Mouse (Mus musculus): ENCODE results near the gene Ikzf4. TPM values are rescaled to one million over a fixed set of nuclear protein-coding genes. Genes with fewer than 3 reads are reported as not detected.

Ikzf4 gene
- polyA plus RNA-seq, 1 experiment from 2014 or later, result 18.1 TPM

GRCm38 (mm10) chr10:128664808-128665207 is 19.0 kb upstream of the Ikzf4 start:
- no peaks in the 10 kb centered on the region for H3K9me3 ChIP-seq (ENCODE audit: control insufficient read depth, low read length)
- ATAC-seq (ENCODE audit: low FRiP score) (no peak), DNase-seq (ENCODE audit: low spot score) (no peak)
- H3K27ac ChIP-seq, result no peak overlapping the region
- no peak overlapping the region for H3K9ac ChIP-seq
- no peak overlapping the region for H3K4me2 ChIP-seq (replicated peaks)
- H3K4me1 ChIP-seq (replicated peaks; ENCODE audit: control insufficient read depth, insufficient read depth, low read length), result peaks cover 12% of the 10 kb centered on the region
- no peaks in the 10 kb centered on the region for H3K27me3 ChIP-seq (ENCODE audit: control insufficient read depth, insufficient read depth, low read length)
- H3K36me3 ChIP-seq (replicated peaks; ENCODE audit: control insufficient read depth, insufficient read depth), result no peaks in the 10 kb centered on the region
- 77% methylated on average over 3 of the region's 3 CpGs for WGBS
- no peak overlapping the region for H3K4me3 ChIP-seq (replicated peaks; ENCODE audit: low read length)

- H3K4me1 ChIP-seq (replicated peaks; ENCODE audit: control insufficient read depth, insufficient read depth, low read length), result peaks cover 11% of the 10 kb centered on the region
- H3K4me3 ChIP-seq (replicated peaks; ENCODE audit: low read length), result no peak overlapping the region
- H3K4me2 ChIP-seq (replicated peaks), result no peak overlapping the region
- no peaks in the 10 kb centered on the region for H3K9me3 ChIP-seq (ENCODE audit: control insufficient read depth, low read length)
- ATAC-seq (ENCODE audit: low FRiP score) (no peak), DNase-seq (ENCODE audit: low spot score) (no peak)
- no peaks in the 10 kb centered on the region for H3K36me3 ChIP-seq (replicated peaks; ENCODE audit: control insufficient read depth, insufficient read depth)
- no peak overlapping the region for H3K27ac ChIP-seq
- H3K9ac ChIP-seq, result no peak overlapping the region
- WGBS, result 75% methylated on average over 5 of the region's 5 CpGs
- no peaks in the 10 kb centered on the region for H3K27me3 ChIP-seq (ENCODE audit: control insufficient read depth, insufficient read depth, low read length)
Observed at GRCm38 (mm10) chr10:128663441-128664220, 17.8 kb upstream of the Ikzf4 start.

GRCm38 (mm10) chr10:128662465-128662864 is 16.7 kb upstream of the Ikzf4 start:
- Histone ChIP-seq H3K9me3 (ENCODE audit: control insufficient read depth, low read length) (no peaks in the 10 kb centered on the region), H3K27me3 (ENCODE audit: control insufficient read depth, insufficient read depth, low read length) (no peaks in the 10 kb centered on the region), H3K9ac (no peak overlapping the region), H3K36me3 (replicated peaks; ENCODE audit: control insufficient read depth, insufficient read depth) (no peaks in the 10 kb centered on the region), H3K4me1 (replicated peaks; ENCODE audit: control insufficient read depth, insufficient read depth, low read length) (no peaks in the 10 kb centered on the region), H3K4me3 (replicated peaks; ENCODE audit: low read length) (no peak overlapping the region), H3K27ac (no peak overlapping the region), H3K4me2 (replicated peaks) (no peak overlapping the region)
- ATAC-seq (ENCODE audit: low FRiP score) (no peak), DNase-seq (ENCODE audit: low spot score) (no peak)

GRCm38 (mm10) chr10:128659490-128659889 is 13.7 kb upstream of the Ikzf4 start:
- H3K4me3 ChIP-seq (replicated peaks; ENCODE audit: low read length), result no peak overlapping the region
- WGBS, result 37% methylated on average over 9 of the region's 9 CpGs
- no peaks in the 10 kb centered on the region for H3K9me3 ChIP-seq (ENCODE audit: control insufficient read depth, low read length)
- no peak overlapping the region for H3K27ac ChIP-seq
- H3K27me3 ChIP-seq (ENCODE audit: control insufficient read depth, insufficient read depth, low read length), result no peaks in the 10 kb centered on the region
- DNase-seq (ENCODE audit: low spot score), result no peak
- no peak for ATAC-seq (ENCODE audit: low FRiP score)
- H3K4me2 ChIP-seq (replicated peaks), result no peak overlapping the region
- no peak overlapping the region for H3K9ac ChIP-seq
- no peaks in the 10 kb centered on the region for H3K36me3 ChIP-seq (replicated peaks; ENCODE audit: control insufficient read depth, insufficient read depth)
- H3K4me1 ChIP-seq (replicated peaks; ENCODE audit: control insufficient read depth, insufficient read depth, low read length), result no peaks in the 10 kb centered on the region

GRCm38 (mm10) chr10:128657844-128658243 is 12.1 kb upstream of the Ikzf4 start:
- WGBS, result 61% methylated on average over 9 of the region's 9 CpGs
- H3K9ac ChIP-seq, result no peak overlapping the region
- no peaks in the 10 kb centered on the region for H3K27me3 ChIP-seq (ENCODE audit: control insufficient read depth, insufficient read depth, low read length)
- H3K4me1 ChIP-seq (replicated peaks; ENCODE audit: control insufficient read depth, insufficient read depth, low read length), result no peaks in the 10 kb centered on the region
- no peaks in the 10 kb centered on the region for H3K9me3 ChIP-seq (ENCODE audit: control insufficient read depth, low read length)
- no peak overlapping the region for H3K4me3 ChIP-seq (replicated peaks; ENCODE audit: low read length)
- H3K27ac ChIP-seq, result no peak overlapping the region
- no peak overlapping the region for H3K4me2 ChIP-seq (replicated peaks)
- ATAC-seq (ENCODE audit: low FRiP score), result no peak
- H3K36me3 ChIP-seq (replicated peaks; ENCODE audit: control insufficient read depth, insufficient read depth), result no peaks in the 10 kb centered on the region
- no peak for DNase-seq (ENCODE audit: low spot score)

- no peaks in the 10 kb centered on the region for H3K27me3 ChIP-seq (ENCODE audit: control insufficient read depth, insufficient read depth, low read length)
- no peak overlapping the region for H3K9ac ChIP-seq
- 92% methylated on average over 1 of the region's 1 CpGs for WGBS
- DNase-seq (ENCODE audit: low spot score) (no peak), ATAC-seq (ENCODE audit: low FRiP score) (no peak)
- H3K36me3 ChIP-seq (replicated peaks; ENCODE audit: control insufficient read depth, insufficient read depth), result no peaks in the 10 kb centered on the region
- H3K4me1 ChIP-seq (replicated peaks; ENCODE audit: control insufficient read depth, insufficient read depth, low read length), result no peaks in the 10 kb centered on the region
- H3K27ac ChIP-seq, result no peak overlapping the region
- no peaks in the 10 kb centered on the region for H3K9me3 ChIP-seq (ENCODE audit: control insufficient read depth, low read length)
- H3K4me2 ChIP-seq (replicated peaks), result no peak overlapping the region
- H3K4me3 ChIP-seq (replicated peaks; ENCODE audit: low read length), result no peak overlapping the region
Observed at GRCm38 (mm10) chr10:128656731-128657130, 10.9 kb upstream of the Ikzf4 start.

GRCm38 (mm10) chr10:128655254-128655653 is 9.5 kb upstream of the Ikzf4 start:
- Histone ChIP-seq H3K4me1 (replicated peaks; ENCODE audit: control insufficient read depth, insufficient read depth, low read length) (no peaks in the 10 kb centered on the region), H3K27ac (no peak overlapping the region), H3K4me3 (replicated peaks; ENCODE audit: low read length) (no peak overlapping the region), H3K9ac (no peak overlapping the region), H3K27me3 (ENCODE audit: control insufficient read depth, insufficient read depth, low read length) (no peaks in the 10 kb centered on the region), H3K36me3 (replicated peaks; ENCODE audit: control insufficient read depth, insufficient read depth) (no peaks in the 10 kb centered on the region), H3K4me2 (replicated peaks) (no peak overlapping the region), H3K9me3 (ENCODE audit: control insufficient read depth, low read length) (no peaks in the 10 kb centered on the region)
- no peak for DNase-seq (ENCODE audit: low spot score)
- WGBS, result 90% methylated on average over 3 of the region's 3 CpGs
- ATAC-seq (ENCODE audit: low FRiP score), result no peak

GRCm38 (mm10) chr10:128653866-128654265 is 8.1 kb upstream of the Ikzf4 start:
- H3K27me3 ChIP-seq (ENCODE audit: control insufficient read depth, insufficient read depth, low read length), result no peaks in the 10 kb centered on the region
- no peak overlapping the region for H3K4me3 ChIP-seq (replicated peaks; ENCODE audit: low read length)
- whole genome bisulfite sequencing, result 74% methylated on average over 4 of the region's 4 CpGs
- H3K27ac ChIP-seq, result no peak overlapping the region
- DNase-seq (ENCODE audit: low spot score) (no peak), ATAC-seq (ENCODE audit: low FRiP score) (no peak)
- no peak overlapping the region for H3K4me2 ChIP-seq (replicated peaks)
- H3K9ac ChIP-seq, result no peak overlapping the region
- no peaks in the 10 kb centered on the region for H3K4me1 ChIP-seq (replicated peaks; ENCODE audit: control insufficient read depth, insufficient read depth, low read length)
- H3K9me3 ChIP-seq (ENCODE audit: control insufficient read depth, low read length), result no peaks in the 10 kb centered on the region
- no peaks in the 10 kb centered on the region for H3K36me3 ChIP-seq (replicated peaks; ENCODE audit: control insufficient read depth, insufficient read depth)

- peak overlapping the region; percentile 94 for H3K27ac ChIP-seq
- H3K4me2 ChIP-seq (replicated peaks), result peak overlapping the region; percentile 67
- H3K4me1 ChIP-seq (replicated peaks; ENCODE audit: control insufficient read depth, insufficient read depth, low read length), result peaks cover 28% of the 10 kb centered on the region
- 4% methylated on average over 10 of the region's 13 CpGs for WGBS
- ATAC-seq (ENCODE audit: low FRiP score), result peak; percentile 84
- H3K4me3 ChIP-seq (replicated peaks; ENCODE audit: low read length), result peak overlapping the region; percentile 50
- peaks cover 16% of the 10 kb centered on the region; the same call in 1 of the 2 replicates for H3K36me3 ChIP-seq (replicated peaks; ENCODE audit: control insufficient read depth, insufficient read depth)
- peak overlapping the region; percentile 68 for H3K9ac ChIP-seq
- H3K9me3 ChIP-seq (ENCODE audit: control insufficient read depth, low read length), result no peaks in the 10 kb centered on the region
- peak; percentile 75 for DNase-seq (ENCODE audit: low spot score)
- no peaks in the 10 kb centered on the region for H3K27me3 ChIP-seq (ENCODE audit: control insufficient read depth, insufficient read depth, low read length)
Observed at GRCm38 (mm10) chr10:128646139-128647089, 623 bp upstream of the Ikzf4 start.
